Mouse (Mus musculus): ENCODE measurements around the gene Klf13. TPM values are rescaled to one million over a fixed set of nuclear protein-coding genes. Genes with fewer than 3 reads are reported as not detected.

Klf13 gene
- total RNA-seq, 2 experiments from 2014 or later, result 148 to 154 TPM

- intact Hi-C loops (cut with DNase I), result no loop called here
- DNase-seq (ENCODE audit: extremely low spot score in 1 of 2, low spot score in 2 of 2), result no peak
Observed at GRCm38 (mm10) chr7:63952077-63952898, 13.6 kb upstream of the Klf13 start.

DNA sequence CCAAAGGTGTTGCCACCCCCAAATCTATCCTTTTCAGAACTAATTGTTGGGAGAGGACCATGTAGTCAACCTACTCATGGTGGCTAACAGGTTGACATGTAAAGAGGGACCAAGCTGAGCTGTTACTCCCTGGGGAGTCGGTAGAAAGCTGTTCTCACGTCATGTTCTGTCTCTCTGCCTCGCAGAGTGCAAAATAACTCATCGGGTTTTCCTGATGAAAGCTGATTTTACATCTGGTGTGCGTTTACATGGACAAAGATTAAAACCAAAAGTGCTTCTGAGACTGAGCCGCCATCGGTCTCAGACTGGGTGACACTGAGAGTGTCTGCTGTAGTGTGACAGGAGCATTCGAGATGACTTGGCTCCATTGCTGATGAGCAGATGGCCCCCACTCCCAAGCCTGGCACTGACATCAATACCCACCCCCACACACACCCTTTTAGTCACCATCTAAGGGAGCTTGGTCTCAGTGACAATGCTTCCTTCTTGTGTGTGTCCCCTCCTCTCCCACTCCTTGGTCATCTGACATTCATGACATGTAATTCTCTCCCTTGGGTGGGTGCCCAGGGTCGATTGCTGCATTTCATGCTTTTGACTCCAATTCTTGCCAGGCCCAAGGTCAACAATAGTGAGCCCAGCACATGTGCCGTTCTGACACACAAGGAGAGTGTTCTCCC lies 12.4 kb upstream of the Klf13 start:
- intact Hi-C loops (cut with DNase I), result no loop called here
- DNase-seq (ENCODE audit: extremely low spot score in 1 of 2, low spot score in 2 of 2), result peak in 1 of 2 experiments; percentile 31

- DNase-seq (ENCODE audit: extremely low spot score in 1 of 2, low spot score in 2 of 2), result no peak
- intact Hi-C loops (cut with DNase I), result no loop called here
Observed at GRCm38 (mm10) chr7:63949176-63949575, 10.5 kb upstream of the Klf13 start.

DNA sequence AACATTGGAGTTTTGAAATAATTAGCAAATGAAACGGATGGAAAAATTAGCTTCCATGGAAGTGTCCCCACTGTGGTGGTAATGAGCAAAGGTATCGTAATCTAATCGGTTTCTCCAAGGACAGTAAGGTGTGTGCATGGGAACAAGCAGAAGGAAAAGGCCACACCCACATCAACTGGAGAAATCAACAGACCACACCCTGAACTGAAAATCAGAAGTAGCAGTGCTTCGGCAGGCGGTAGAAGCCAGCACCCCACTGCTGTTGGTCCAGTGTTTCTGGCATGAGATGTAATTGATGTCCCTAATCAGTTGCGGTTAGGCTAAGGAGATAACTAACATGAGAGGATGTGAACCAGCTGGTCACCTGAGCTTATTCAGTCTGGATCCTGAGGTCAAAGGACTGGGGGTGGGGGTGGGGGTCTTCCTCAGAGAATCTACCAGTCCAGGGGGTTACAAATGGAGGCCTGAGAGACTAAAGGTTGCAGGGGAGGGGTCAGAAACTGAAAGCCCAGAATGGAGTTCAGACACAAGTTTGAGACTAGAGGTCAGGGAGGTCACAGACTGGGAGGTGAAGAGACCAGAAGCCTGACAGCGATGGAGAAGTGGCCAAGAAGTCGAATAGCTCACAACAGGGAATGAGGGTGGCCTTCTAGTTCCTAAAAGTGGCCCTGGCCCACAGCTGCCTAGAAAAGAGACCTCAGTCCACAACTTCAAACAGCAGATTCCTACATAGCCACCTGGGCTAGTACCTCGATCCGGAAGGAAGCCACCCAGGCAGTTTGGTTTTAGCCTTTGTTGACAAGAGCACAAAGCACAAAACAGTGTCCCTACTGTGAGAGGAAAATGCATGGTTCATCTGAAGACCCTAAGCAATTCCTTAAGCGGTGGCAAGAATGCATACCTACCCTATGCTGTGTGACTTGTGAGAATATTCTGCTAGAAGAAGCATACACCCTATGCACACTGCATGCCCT lies 9.1 kb upstream of the Klf13 start:
- no peak for DNase-seq (ENCODE audit: extremely low spot score in 1 of 2, low spot score in 2 of 2)
- intact Hi-C loops (cut with DNase I), result no loop called here

DNA sequence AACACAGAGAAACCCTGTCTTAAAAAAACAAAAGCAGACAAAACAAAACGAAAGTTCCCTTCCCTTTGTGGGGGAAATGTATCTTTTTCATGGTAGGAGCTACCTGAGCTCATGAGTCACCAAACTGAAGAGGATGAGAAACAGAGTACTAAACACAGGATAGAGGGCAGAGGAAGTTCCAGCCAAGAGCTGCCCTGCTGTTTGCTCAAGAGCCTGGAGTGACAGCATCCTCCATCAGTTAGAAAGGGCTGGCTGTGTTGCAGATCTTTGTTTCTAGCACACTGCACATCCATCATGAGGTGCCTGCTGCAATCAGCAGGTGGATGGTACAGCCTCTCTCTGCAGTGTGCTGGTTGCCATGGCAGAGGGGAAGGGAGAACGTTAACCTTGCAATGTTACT lies 5.2 kb upstream of the Klf13 start:
- intact Hi-C loops (cut with DNase I), result no loop called here
- no peak for DNase-seq (ENCODE audit: extremely low spot score in 1 of 2, low spot score in 2 of 2)

DNA sequence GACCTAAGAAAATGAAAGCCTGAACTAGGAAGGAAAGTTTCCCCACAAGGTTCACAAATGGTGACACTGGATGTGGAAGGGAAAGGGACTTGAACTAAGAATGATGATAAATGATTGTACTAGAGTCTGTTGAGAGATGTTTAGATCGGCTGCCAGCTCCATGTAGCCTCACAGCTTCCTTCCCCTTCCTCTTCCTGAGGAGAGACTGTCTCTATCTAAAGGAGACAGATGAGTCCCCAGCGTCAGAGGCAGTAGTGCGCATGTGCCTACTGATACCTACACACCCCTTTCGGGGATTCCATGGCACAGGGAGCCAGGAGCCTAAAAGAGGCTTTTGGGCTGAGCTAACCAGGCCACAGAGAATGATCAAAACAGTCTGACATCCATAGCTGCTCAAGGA lies 2.8 kb upstream of the Klf13 start:
- intact Hi-C loops (cut with DNase I), result no loop called here
- DNase-seq (ENCODE audit: extremely low spot score in 1 of 2, low spot score in 2 of 2), result no peak

DNA sequence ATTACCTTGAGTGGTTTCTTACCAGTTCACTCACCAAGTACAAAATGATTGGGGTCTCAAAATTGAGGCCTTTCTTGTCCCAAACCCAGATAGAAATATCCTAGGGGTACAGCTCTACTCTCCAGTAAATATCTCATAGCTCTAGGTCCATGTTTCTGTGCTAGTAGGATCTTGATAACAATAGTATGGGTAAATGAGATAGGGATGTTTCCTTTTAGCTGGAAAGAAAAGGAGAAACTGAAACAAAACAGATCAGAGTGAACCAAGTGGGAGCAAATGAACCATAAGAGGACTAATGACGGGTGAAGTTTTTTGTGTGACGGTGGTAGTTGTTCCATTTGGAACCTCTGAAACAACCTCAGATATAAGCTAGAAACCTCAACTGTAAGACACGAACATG lies 2.3 kb upstream of the Klf13 start:
- intact Hi-C loops (cut with DNase I), result no loop called here
- DNase-seq (ENCODE audit: extremely low spot score in 1 of 2, low spot score in 2 of 2), result no peak

DNA sequence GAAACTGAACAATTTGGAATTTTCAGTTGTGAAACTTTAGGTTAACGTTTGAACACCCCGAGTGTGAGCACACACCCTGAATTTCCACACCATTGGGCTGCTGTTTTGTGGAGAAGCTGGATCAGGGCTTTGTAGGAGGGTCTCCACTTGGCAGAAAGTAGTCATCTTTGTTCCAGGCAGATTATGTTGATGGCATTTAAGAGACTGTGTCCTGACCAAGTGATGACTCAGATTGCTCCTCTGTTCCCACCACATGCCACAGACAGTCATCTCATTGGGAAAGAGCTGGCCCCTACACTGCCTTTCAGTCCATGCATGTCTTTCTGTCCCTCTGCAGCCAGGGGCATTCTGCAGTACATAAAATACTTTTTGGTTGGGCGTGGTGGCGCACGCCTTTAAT lies 1.6 kb upstream of the Klf13 start:
- DNase-seq (ENCODE audit: extremely low spot score in 1 of 2, low spot score in 2 of 2), result no peak
- intact Hi-C loops (cut with DNase I), result no loop called here

DNA sequence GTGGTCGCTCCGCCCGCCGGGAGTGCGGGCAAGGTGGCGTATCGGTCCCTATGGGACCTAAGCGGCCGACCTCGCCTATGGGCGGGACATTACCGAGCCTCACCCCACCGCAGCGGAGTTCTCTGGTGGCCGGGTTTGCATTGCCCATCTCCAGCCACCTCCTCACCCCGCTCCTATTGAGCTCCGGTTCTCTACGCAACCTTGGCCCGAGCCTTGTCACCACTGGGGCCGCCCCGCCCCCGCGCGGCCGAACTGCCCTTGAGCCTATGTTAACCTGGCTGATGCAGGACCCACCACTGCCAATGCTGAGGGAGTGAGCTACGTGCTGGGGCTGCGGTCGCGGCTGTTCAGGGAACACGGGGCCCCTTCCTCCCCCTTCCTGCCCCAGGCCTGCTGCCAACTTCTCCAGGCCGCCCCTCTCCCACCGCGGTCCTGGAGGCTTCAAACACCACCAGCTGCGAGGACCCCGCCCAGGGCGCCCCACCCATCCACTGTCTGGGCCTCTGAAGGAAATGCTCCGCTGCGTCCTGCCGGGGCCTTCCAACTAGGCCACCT lies 759 bp upstream of the Klf13 start:
- intact Hi-C loops (cut with DNase I), result loop anchor here (5.0 to 10.0 kb wide), 5 partner anchors 42 to 215 kb away; partner anchors contain the start of gene Trpm1
- DNase-seq (ENCODE audit: extremely low spot score in 1 of 2, low spot score in 2 of 2), result peak; percentile 64 to 94

DNA sequence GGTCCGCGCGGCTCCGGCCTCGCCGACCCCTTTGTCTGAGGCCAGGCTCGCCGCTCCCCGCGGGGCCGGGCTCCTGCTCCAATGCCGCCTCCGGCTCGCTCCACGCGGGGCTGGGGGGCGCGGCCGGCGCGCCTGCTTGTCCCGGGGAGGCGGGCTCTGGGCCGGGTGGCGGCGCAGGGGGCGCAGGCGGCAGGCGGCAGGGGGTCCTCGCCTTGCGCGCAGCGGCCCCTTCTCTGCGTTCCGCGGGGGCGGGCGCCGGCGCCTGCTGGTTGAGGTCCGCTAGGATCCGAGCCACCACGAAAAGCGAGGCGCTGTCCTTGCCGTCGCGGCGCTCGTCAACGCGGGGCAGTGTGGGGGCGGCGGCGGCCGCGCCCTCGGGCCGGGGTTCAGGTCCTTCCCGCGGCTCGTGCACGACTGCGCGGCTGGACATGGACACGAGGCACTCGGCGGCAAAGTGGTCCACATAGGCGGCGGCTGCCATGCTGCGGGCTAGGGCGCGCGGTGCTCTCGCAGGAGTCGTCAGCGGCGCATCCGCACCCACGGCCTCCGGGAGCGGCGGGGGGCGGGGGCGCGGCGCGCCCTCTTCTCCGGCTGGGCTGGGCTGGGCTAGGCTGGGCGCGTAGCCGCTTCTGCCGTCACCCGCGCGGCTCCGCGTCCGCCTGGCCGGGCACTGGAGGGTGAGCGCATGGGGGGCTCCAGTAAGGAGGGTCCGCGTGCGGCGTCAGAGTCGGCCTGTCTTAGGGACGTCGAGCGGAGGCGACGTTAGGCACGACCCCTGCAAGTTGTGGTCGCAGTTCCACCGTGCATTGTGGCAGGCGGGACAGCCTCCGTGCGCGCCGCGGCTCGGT lies 425 bp downstream of the Klf13 start:
- intact Hi-C loops (cut with DNase I), result loop anchor here (5.0 to 10.0 kb wide), 5 partner anchors 41 to 217 kb away; partner anchors contain the start of gene Trpm1
- DNase-seq (ENCODE audit: extremely low spot score in 1 of 2, low spot score in 2 of 2), result peak in 1 of 2 experiments; percentile 91

- intact Hi-C loops (cut with DNase I), result loop anchor here (2.0 to 10.0 kb wide), 6 partner anchors 40 to 217 kb away; partner anchors contain the start of gene Trpm1
- DNase-seq (ENCODE audit: extremely low spot score in 1 of 2, low spot score in 2 of 2), result peak in 1 of 2 experiments; percentile 92
Observed at GRCm38 (mm10) chr7:63937236-63938065, 1.3 kb downstream of the Klf13 start.

DNA sequence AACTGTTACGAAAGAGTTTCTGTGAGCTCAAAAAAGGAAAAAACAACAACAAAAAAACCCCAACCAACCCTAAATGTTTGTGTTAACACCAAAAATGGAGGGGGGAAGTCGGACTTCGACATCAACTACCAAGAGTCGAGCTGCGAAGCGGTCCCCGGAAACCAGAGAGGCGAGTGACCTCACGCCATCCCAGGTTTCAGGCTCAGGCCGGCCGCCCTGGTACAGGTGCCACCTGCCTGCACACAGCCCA lies 1.8 kb downstream of the Klf13 start:
- DNase-seq (ENCODE audit: extremely low spot score in 1 of 2, low spot score in 2 of 2), result no peak
- intact Hi-C loops (cut with DNase I), result loop anchor here (2.0 to 10.0 kb wide), 6 partner anchors 40 to 218 kb away; partner anchors contain the start of gene Trpm1

DNA sequence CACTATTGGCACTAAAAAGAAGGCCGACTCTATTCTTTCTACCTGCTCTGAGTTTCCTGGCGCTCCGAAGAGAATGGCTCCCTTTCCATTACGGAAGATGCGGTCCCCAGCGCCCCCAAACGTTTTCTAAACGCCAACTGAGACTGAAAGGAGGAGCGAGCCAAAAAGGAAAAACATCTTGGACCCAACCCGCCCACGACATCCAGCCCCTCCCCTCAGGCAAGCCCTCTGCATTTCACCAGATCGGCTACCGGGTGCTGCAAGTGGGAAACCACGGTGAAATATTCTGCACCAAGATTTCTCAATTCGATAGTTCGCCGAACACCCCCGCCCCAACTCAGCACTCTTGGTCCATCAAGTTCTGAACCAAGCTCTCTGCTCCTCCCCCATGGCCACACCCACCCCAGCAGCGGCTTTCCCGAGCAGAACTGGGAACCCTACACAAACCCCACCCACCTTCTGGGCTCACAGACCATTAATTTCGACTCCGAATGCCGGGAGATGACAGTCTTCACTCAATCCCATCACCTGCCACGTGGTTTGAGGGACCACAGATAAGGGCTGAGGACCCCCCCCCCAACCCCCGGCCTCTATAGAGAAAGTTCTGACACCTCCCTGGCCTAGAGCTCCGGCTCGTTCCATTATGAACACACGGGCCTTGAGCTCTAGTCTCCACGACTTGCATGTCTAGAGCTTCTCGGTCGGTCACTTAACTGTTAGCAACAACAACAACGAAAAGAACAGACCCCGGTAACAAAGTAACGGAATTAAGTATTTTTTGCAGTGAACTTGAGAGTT lies 2.3 kb downstream of the Klf13 start:
- intact Hi-C loops (cut with DNase I), result loop anchor here (2.0 to 10.0 kb wide), 6 partner anchors 39 to 218 kb away; partner anchors contain the start of gene Trpm1

DNA sequence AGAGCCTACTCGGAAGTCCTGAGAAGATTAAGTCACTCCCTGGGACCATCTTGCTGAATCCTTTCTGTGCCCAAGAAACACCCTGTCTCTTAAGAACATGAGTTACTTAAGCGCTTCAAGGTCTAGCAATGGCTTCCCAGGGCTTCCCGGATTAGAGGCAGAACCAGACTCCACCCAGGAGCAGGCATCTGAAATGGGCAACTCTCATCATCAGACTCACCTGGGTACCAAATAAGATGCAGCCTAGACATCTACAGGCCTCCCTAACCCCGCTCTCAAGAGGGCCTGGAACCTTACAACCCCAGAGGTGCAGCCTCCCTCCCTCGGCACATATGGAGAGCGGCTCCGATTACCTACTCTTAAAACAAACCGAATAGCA lies 2.9 kb downstream of the Klf13 start:
- intact Hi-C loops (cut with DNase I), result loop anchor here (2.0 to 10.0 kb wide), 6 partner anchors 38 to 219 kb away; partner anchors contain the start of gene Trpm1
- no peak for DNase-seq (ENCODE audit: extremely low spot score in 1 of 2, low spot score in 2 of 2)

More for the DNA sequence above, 2.3 kb downstream of the Klf13 start:
- peak; percentile 61 to 89 for DNase-seq (ENCODE audit: extremely low spot score in 1 of 2, low spot score in 2 of 2)

DNA sequence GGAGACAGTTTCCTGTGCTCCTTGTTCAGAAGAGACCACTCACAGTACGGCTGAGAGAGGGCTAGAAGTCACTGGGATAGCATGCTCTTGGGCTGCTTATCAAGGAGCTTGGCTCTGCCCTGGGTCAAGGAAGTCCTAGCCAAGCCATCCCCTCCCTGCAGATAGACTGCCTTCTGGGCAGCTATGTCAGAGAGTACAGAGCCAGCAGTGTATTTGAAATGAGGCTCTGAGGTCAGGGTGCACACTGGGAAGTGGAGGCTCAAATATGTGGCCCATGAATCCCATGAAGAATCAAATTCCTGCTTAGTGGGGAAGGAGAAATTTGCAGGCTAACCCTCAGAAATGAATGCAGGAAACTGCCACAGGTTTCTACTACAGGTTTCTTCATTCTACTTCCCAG lies 4.2 kb downstream of the Klf13 start:
- intact Hi-C loops (cut with DNase I), result loop anchor here (10.0 kb wide), 1 partner anchor 220 kb away; the partner anchor contains the start of gene Trpm1
- DNase-seq (ENCODE audit: extremely low spot score in 1 of 2, low spot score in 2 of 2), result no peak

DNA sequence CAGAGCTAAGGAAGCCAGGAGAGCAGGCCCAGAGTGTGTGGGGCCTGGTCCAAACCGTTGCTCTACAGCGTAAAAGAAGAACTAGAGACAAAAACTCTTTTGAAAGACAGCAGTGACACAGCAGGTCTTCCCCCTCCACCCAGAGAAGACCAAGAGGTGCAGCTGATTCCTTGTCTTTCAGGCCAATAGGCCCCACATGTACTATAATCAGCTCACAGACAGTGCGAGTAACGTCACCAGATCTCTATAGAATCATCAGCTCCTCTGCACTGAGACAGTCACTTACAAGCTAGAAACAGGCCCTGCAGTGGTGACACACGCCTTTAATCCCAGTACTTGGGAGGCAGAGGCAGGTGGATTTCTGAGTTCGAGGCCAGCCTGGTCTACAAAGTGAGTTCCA lies 4.8 kb downstream of the Klf13 start:
- intact Hi-C loops (cut with DNase I), result loop anchor here (10.0 kb wide), 1 partner anchor 221 kb away; the partner anchor contains the start of gene Trpm1

More for the DNA sequence above, 4.8 kb downstream of the Klf13 start:
- DNase-seq (ENCODE audit: extremely low spot score in 1 of 2, low spot score in 2 of 2), result no peak

Measured in left cerebral cortex, postnatal 10 days (tissue).